Mouse (Mus musculus) CH12.LX (cell line): Measurements from ENCODE around the gene Epb41l3. TPM values are rescaled to one million over a fixed set of nuclear protein-coding genes. Genes with fewer than 3 reads are reported as not detected.

ENCODE experiments used
- DNase-seq: peaks from one replicate; pipeline ENCODE4 v3.0.0-alpha.2; 2013; ENCODE audit errors: extremely low read depth
- H3K27ac ChIP-seq: 2 replicates; pipeline ENCODE4 v1.5.1; 2012; ENCODE audit warnings: low read depth, mild to moderate bottlenecking, control low read depth, moderate library complexity; ENCODE audit not compliant: insufficient read depth
- H3K27me3 ChIP-seq: replicated peaks from 2 replicates; pipeline ENCODE3; 2012; ENCODE audit warnings: inconsistent platforms
- H3K36me3 ChIP-seq, 2 experiments: replicated peaks in 1 of 2; 2 replicates each; pipeline versions ENCODE3 to v1.6.1; 2012; ENCODE audit warnings: inconsistent platforms in 1 of 2, low read length in 1 of 2, mild to moderate bottlenecking in 1 of 2, mixed read lengths in 1 of 2, moderate library complexity in 1 of 2; ENCODE audit not compliant: control insufficient read depth in 1 of 2, insufficient read depth in 1 of 2
- H3K4me1 ChIP-seq, 2 experiments: 2 replicates each; pipeline ENCODE4 v1.6.1; 2012; ENCODE audit warnings: inconsistent platforms in 1 of 2, moderate library complexity in 1 of 2; ENCODE audit not compliant: insufficient read depth in 2 of 2, control insufficient read depth in 1 of 2
- H3K4me2 ChIP-seq: 2 replicates; pipeline ENCODE4 v1.6.1; 2012; ENCODE audit warnings: low read depth, mild to moderate bottlenecking, control low read depth; ENCODE audit not compliant: poor library complexity, insufficient read depth, severe bottlenecking
- H3K4me3 ChIP-seq, 3 experiments: fragments of 150-350 bp in 1 of 3; sonication (generic) in 1 of 3; replicated peaks in 1 of 3; 2 replicates each; pipeline versions ENCODE3 to v1.5.1; 2011 to 2012; ENCODE audit warnings: low read depth in 2 of 3, low read length in 2 of 3, mild to moderate bottlenecking in 2 of 3, moderate library complexity in 2 of 3, control low read depth in 1 of 3, improper control_type of control experiment in 1 of 3, inconsistent platforms in 1 of 3, mixed read lengths in 1 of 3; ENCODE audit not compliant: poor library complexity in 1 of 3
- H3K79me2 ChIP-seq: replicated peaks from 2 replicates; pipeline ENCODE4 v1.6.1; 2012; ENCODE audit warnings: mild to moderate bottlenecking, moderate library complexity; ENCODE audit not compliant: control insufficient read depth, poor library complexity, insufficient read depth, severe bottlenecking; ENCODE audit errors: extremely low read depth
- H3K9ac ChIP-seq: 2 replicates; pipeline ENCODE4 v1.6.1; 2012; ENCODE audit warnings: low read depth, mild to moderate bottlenecking, control low read depth, moderate library complexity; ENCODE audit not compliant: insufficient read depth
- H3K9me3 ChIP-seq: replicated peaks from 2 replicates; pipeline ENCODE3; 2012; ENCODE audit warnings: low read length, inconsistent platforms, mixed read lengths
- CHD1 ChIP-seq: IDR thresholded peaks from 2 replicates; pipeline ENCODE4 v1.6.1; 2012; ENCODE audit warnings: low read depth, low read length, improper control_type of control experiment, inconsistent platforms
- CTCF ChIP-seq, 2 experiments: IDR thresholded peaks in 1 of 2; conservative IDR thresholded peaks in 1 of 2; 2 replicates each; pipeline ENCODE4 v1.5.1; 2011 to 2012; ENCODE audit warnings: low read depth in 2 of 2, low read length in 2 of 2, improper control_type of control experiment in 1 of 2, inconsistent platforms in 1 of 2, mild to moderate bottlenecking in 1 of 2, moderate library complexity in 1 of 2
- E2F4 ChIP-seq: IDR thresholded peaks from 2 replicates; pipeline ENCODE4 v1.6.1; 2011; ENCODE audit warnings: low read depth, low read length, improper control_type of control experiment; ENCODE audit not compliant: insufficient replicate concordance
- ELF1 ChIP-seq: IDR thresholded peaks from 2 replicates; pipeline ENCODE4 v1.6.1; 2014; ENCODE audit warnings: low read depth, mild to moderate bottlenecking, inconsistent platforms, low read length, improper control_type of control experiment
- EP300 ChIP-seq: IDR thresholded peaks from 2 replicates; pipeline ENCODE4 v1.6.1; 2011; ENCODE audit warnings: low read length, improper control_type of control experiment
- ETS1 ChIP-seq: conservative IDR thresholded peaks from 2 replicates; pipeline ENCODE4 v1.6.1; 2012; ENCODE audit warnings: low read depth, mild to moderate bottlenecking, inconsistent platforms, low read length, improper control_type of control experiment, moderate library complexity
- HCFC1 ChIP-seq: IDR thresholded peaks from 2 replicates; pipeline ENCODE4 v1.6.1; 2012; ENCODE audit warnings: low read depth, mild to moderate bottlenecking, inconsistent platforms, low read length, improper control_type of control experiment
- IRF4 ChIP-seq: IDR thresholded peaks from 2 replicates; pipeline ENCODE4 v1.6.1; 2014; ENCODE audit warnings: low read depth, mild to moderate bottlenecking, inconsistent platforms, low read length, improper control_type of control experiment
- JUN ChIP-seq: IDR thresholded peaks from 2 replicates; pipeline ENCODE4 v1.6.1; 2011; ENCODE audit warnings: low read depth, mild to moderate bottlenecking, low read length, improper control_type of control experiment, moderate library complexity; ENCODE audit not compliant: insufficient read depth
- JUND ChIP-seq: conservative IDR thresholded peaks from 2 replicates; pipeline ENCODE4 v1.6.1; 2011; ENCODE audit warnings: low read depth, low read length, improper control_type of control experiment
- KAT2A ChIP-seq: IDR thresholded peaks from 2 replicates; pipeline ENCODE4 v1.6.1; 2012; ENCODE audit warnings: low read length, improper control_type of control experiment, inconsistent platforms; ENCODE audit not compliant: insufficient replicate concordance
- MAX ChIP-seq: IDR thresholded peaks from 2 replicates; pipeline ENCODE4 v1.6.1; 2011; ENCODE audit warnings: low read length, improper control_type of control experiment
- MYC ChIP-seq: IDR thresholded peaks from 2 replicates; pipeline ENCODE4 v1.6.1; 2011; ENCODE audit warnings: low read depth, mild to moderate bottlenecking, improper control_type of control experiment, low read length
- PAX5 ChIP-seq: IDR thresholded peaks from 2 replicates; pipeline ENCODE4 v1.6.1; 2012; ENCODE audit warnings: low read length, inconsistent platforms, mixed read lengths
- POLR2AphosphoS2 ChIP-seq: IDR thresholded peaks from 2 replicates; pipeline ENCODE4 v1.6.1; 2011; ENCODE audit warnings: low read depth, low read length, improper control_type of control experiment
- SIN3A ChIP-seq: IDR thresholded peaks from 2 replicates; pipeline ENCODE4 v1.6.1; 2012; ENCODE audit warnings: low read length, improper control_type of control experiment, inconsistent platforms
- SMC3 ChIP-seq: IDR thresholded peaks from 2 replicates; pipeline ENCODE4 v1.6.1; 2011; ENCODE audit warnings: low read depth, low read length, improper control_type of control experiment
- TBP ChIP-seq: conservative IDR thresholded peaks from 2 replicates; pipeline ENCODE4 v1.6.1; 2011; ENCODE audit warnings: low read depth, low read length, improper control_type of control experiment
- TCF12 ChIP-seq: IDR thresholded peaks from 2 replicates; pipeline ENCODE4 v1.6.1; 2014; ENCODE audit warnings: low read depth, mild to moderate bottlenecking, inconsistent platforms, low read length, improper control_type of control experiment
- USF2 ChIP-seq: conservative IDR thresholded peaks from 2 replicates; pipeline ENCODE4 v1.6.1; 2011; ENCODE audit warnings: low read depth, low read length, improper control_type of control experiment
- ZC3H11A ChIP-seq: IDR thresholded peaks from 2 replicates; pipeline ENCODE4 v1.6.1; 2012; ENCODE audit warnings: low read depth, mild to moderate bottlenecking, inconsistent platforms, low read length, improper control_type of control experiment
- ZKSCAN1 ChIP-seq: IDR thresholded peaks from 2 replicates; pipeline ENCODE4 v1.6.1; 2012; ENCODE audit warnings: low read depth, inconsistent platforms, low read length, improper control_type of control experiment, borderline replicate concordance
- ZMIZ1 ChIP-seq: IDR thresholded peaks from 2 replicates; pipeline ENCODE4 v1.6.1; 2012; ENCODE audit warnings: low read depth, mild to moderate bottlenecking, inconsistent platforms, low read length, improper control_type of control experiment
- ZNF384 ChIP-seq: IDR thresholded peaks from 2 replicates; pipeline ENCODE4 v1.6.1; 2012; ENCODE audit warnings: low read depth, low read length, improper control_type of control experiment, inconsistent platforms
- dilution Hi-C: fragments of 300-500 bp; cut with MboI; formaldehyde crosslinking; loops from 2 replicates; pipeline ENCODE4 v1.14.3; 2020; ENCODE audit warnings: low sequenced_read_pairs; ENCODE audit not compliant: extremely low pct_unique_long_range_greater_than_20kb, extremely low pct_ligation_motif_present
- in situ Hi-C: fragments of 300-500 bp; cut with MboI; formaldehyde crosslinking; loops from 3 replicates; pipeline ENCODE4 v1.14.3; 2019; ENCODE audit warnings: low sequenced_read_pairs, low pct_ligation_motif_present, low pct_unique_long_range_greater_than_20kb, mixed read lengths
- polyA plus RNA-seq: library from polyadenylated mRNA; unstranded; fragments of >175 nt; gene quantifications from 2 replicates; pipeline ENCODE4 v1.2.1, GENCODE M21; 2012; ENCODE audit warnings: low read depth; ENCODE audit not compliant: insufficient read length
- total RNA-seq, 2 experiments: library from RNA; depleted of rRNA; stranded (reverse); fragments of 300-350 nt in 1 of 2; fragments of >200 nt in 1 of 2; gene quantifications; 2 replicates each; pipeline ENCODE4 v1.2.3; 2012 to 2014

Epb41l3 gene
- total and polyA plus RNA-seq, 3 experiments: not detected

- DNase-seq: no peak
- in situ Hi-C loops: no loop called here
- no peak overlapping the region for H3K9ac ChIP-seq
These were observed 154.0 kb downstream of the Epb41l3 start for GRCm38 (mm10) chr17:69229451-69229850.

GRCm38 (mm10) chr17:69230131-69230621, 154.7 kb downstream of the Epb41l3 start:
- H3K9me3 ChIP-seq: peaks cover 29% of the 10 kb centered on the region
- no peaks in the 10 kb centered on the region for H3K4me1 ChIP-seq
- H3K27me3 ChIP-seq: no peaks in the 10 kb centered on the region
- dilution Hi-C loops: no loop called here
- TF ChIP-seq ETS1 (no peak), MYC (no peak), USF2 (no peak), KAT2A (no peak), CTCF (conservative IDR thresholded peaks at IDR 0.05 in 1 of 2, IDR thresholded peaks at IDR 0.05 in 1 of 2; ENCODE audit: low read depth in 2 of 2, low read length in 2 of 2) (no peak), ZKSCAN1 (no peak), POLR2AphosphoS2 (no peak), ZNF384 (no peak), CHD1 (no peak), ZC3H11A (no peak), IRF4 (no peak), PAX5 (no peak), TBP (no peak), JUND (no peak), MAX (no peak), ELF1 (no peak)
- no peaks in the 10 kb centered on the region for H3K36me3 ChIP-seq
- H3K4me2 ChIP-seq: no peak overlapping the region
- no peak overlapping the region for H3K27ac ChIP-seq
- DNase-seq: no peak
- H3K79me2 ChIP-seq: no peaks in the 10 kb centered on the region
- H3K9ac ChIP-seq: no peak overlapping the region
- no peak overlapping the region for H3K4me3 ChIP-seq
- in situ Hi-C loops: no loop called here

More at GRCm38 (mm10) chr17:69229451-69229850, 154.0 kb downstream of the Epb41l3 start:
- no peak overlapping the region for H3K4me3 ChIP-seq
- no peak overlapping the region for H3K4me2 ChIP-seq
- H3K9me3 ChIP-seq: peaks cover 27% of the 10 kb centered on the region
- H3K27me3 ChIP-seq: no peaks in the 10 kb centered on the region
- H3K27ac ChIP-seq: no peak overlapping the region
- no peaks in the 10 kb centered on the region for H3K4me1 ChIP-seq
- H3K79me2 ChIP-seq: no peaks in the 10 kb centered on the region
- TF ChIP-seq SIN3A (no peak), SMC3 (no peak), EP300 (no peak), ZC3H11A (no peak), USF2 (no peak), E2F4 (no peak), KAT2A (no peak), ZMIZ1 (no peak), JUN (no peak), TCF12 (no peak), HCFC1 (no peak)
- H3K36me3 ChIP-seq: no peaks in the 10 kb centered on the region
- dilution Hi-C loops: no loop called here
